Mouse (Mus musculus) c-Kit-negative CD71-positive TER-119-positive erythroid progenitor cells, embryonic 14.5 days (primary cell): Measurements from ENCODE around the gene St8sia1.
A peak's percentile ranks its signal among the peaks of the same experiment; 100 is the strongest.
"Not testable (repeated sequence)": the region's sequence is repeated elsewhere in the genome, so short reads cannot be mapped to it uniquely, and the experiment has no call there.

Source experiments
- DNase-seq: peaks from one replicate; pipeline ENCODE4 v3.0.0-alpha.2; 2013; ENCODE audit warnings: low read depth, low spot score

St8sia1 gene

GRCm38 (mm10) chr6:142964076-142964530 is at the start of gene St8sia1:
St8sia1 (minus strand) TSS chr6:142964452.
- DNase-seq: no peak

- DNase-seq: no peak
Observed at GRCm38 (mm10) chr6:143012513-143013215, 48.4 kb upstream of the St8sia1 start.

- DNase-seq: no peak
Observed at GRCm38 (mm10) chr6:143008865-143009264, 44.6 kb upstream of the St8sia1 start.

- not testable (repeated sequence) for DNase-seq
Observed at GRCm38 (mm10) chr6:143005209-143005608, 41.0 kb upstream of the St8sia1 start.

GRCm38 (mm10) chr6:143004801-143005200 is 40.5 kb upstream of the St8sia1 start:
- DNase-seq: no peak

- no peak for DNase-seq
Observed at GRCm38 (mm10) chr6:142998221-142998999, 34.2 kb upstream of the St8sia1 start.

- DNase-seq: no peak
Observed at GRCm38 (mm10) chr6:142996887-142997286, 32.6 kb upstream of the St8sia1 start.

GRCm38 (mm10) chr6:142995567-142995966 is 31.3 kb upstream of the St8sia1 start:
- no peak for DNase-seq

GRCm38 (mm10) chr6:142994821-142995220 is 30.6 kb upstream of the St8sia1 start:
- no peak for DNase-seq

- no peak for DNase-seq
Observed at GRCm38 (mm10) chr6:142993705-142994698, 29.8 kb upstream of the St8sia1 start.

GRCm38 (mm10) chr6:142992971-142993370 is 28.7 kb upstream of the St8sia1 start:
- no peak for DNase-seq

GRCm38 (mm10) chr6:142992099-142992498 is 27.8 kb upstream of the St8sia1 start:
- DNase-seq: no peak

- DNase-seq: no peak
Observed at GRCm38 (mm10) chr6:142991391-142992059, 27.3 kb upstream of the St8sia1 start.

GRCm38 (mm10) chr6:142990516-142990915 is 26.3 kb upstream of the St8sia1 start:
- DNase-seq: no peak

GRCm38 (mm10) chr6:142989495-142989894 is 25.2 kb upstream of the St8sia1 start:
- DNase-seq: no peak

- peak; percentile 42 for DNase-seq
Observed at GRCm38 (mm10) chr6:142988753-142989152, 24.5 kb upstream of the St8sia1 start.

- no peak for DNase-seq
Observed at GRCm38 (mm10) chr6:142988231-142988630, 24.0 kb upstream of the St8sia1 start.

GRCm38 (mm10) chr6:142987616-142988015 is 23.4 kb upstream of the St8sia1 start:
- DNase-seq: no peak

GRCm38 (mm10) chr6:142986706-142987105 is 22.5 kb upstream of the St8sia1 start:
- not testable (repeated sequence) for DNase-seq

GRCm38 (mm10) chr6:142985561-142986238 is 21.4 kb upstream of the St8sia1 start:
- not testable (repeated sequence) for DNase-seq
